Mouse (Mus musculus): ENCODE results near the gene Cdca4.

- TF ChIP-seq CHD2 (IDR thresholded peaks at IDR 0.05; ENCODE audit: low read depth, low read length) (no peak), HCFC1 (IDR thresholded peaks at IDR 0.05; ENCODE audit: borderline replicate concordance, insufficient read depth, low read length) (no peak), ZNF384 (IDR thresholded peaks at IDR 0.05; ENCODE audit: low read depth, low read length) (no peak), MAFK (IDR thresholded peaks at IDR 0.05; ENCODE audit: insufficient read depth, low read depth, low read length) (no peak), ZC3H11A (IDR thresholded peaks at IDR 0.05; ENCODE audit: borderline replicate concordance, low read depth, low read length) (no peak)
Measured at GRCm38 (mm10) chr12:112868178-112869087, 39.2 kb upstream of the Cdca4 start, which contains the start of gene Gpr132.
